Mouse (Mus musculus): ENCODE results near the gene Aipl1.

DNA sequence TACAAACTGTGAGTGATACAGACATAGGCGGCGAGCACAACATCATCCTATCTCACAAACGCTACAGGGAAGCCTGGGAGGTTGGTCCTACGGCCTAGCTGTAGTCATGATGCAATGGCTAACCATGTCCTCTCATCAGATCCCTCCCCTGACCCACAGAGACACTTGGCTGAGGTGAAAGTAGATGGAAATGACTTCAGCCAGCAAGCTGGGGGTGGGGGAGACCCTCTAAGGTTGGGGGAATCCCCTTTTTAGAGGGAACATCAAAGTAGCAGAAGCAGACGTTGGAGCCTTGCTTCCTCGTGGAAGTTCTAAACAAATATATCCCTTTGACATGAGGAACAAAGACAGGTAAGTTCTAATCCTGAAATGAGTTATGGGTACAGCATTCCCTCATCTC is 27.1 kb upstream of the Aipl1 start:
- TF ChIP-seq CTCF (IDR thresholded peaks at IDR 0.05; ENCODE audit: low read depth), result no peak
- no peak for TF ChIP-seq EP300 (IDR thresholded peaks at IDR 0.05; ENCODE audit: low read depth)
